Mouse (Mus musculus): ENCODE data around the gene Vamp3. TPM values are rescaled to one million over a fixed set of nuclear protein-coding genes. Genes with fewer than 3 reads are reported as not detected.
"Not testable (repeated sequence)": the region's sequence is repeated elsewhere in the genome, so short reads cannot be mapped to it uniquely, and the experiment has no call there.

Gene Vamp3
- polyA plus RNA-seq, 1 experiment from 2014 or later, result 131 TPM

DNA sequence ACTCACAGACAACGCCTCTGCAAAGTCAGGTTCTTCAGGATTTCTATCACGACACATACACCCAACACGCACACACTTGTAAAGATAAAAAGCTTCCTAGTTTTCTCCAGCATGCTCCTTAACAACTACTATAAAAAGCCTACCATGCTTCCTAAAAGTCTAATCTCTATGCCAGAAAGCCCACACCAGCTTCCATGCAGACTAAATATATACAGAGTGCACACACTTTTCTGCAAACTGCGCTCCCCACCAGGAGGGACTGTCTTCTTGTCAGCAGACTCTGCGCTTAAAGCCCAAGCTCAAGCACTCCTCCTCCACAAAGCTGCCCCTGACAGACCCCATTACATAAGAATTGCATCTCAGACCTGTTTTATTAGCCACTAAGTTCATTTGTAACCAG, 16.3 kb downstream of the Vamp3 start:
- Histone ChIP-seq H3K27me3 (ENCODE audit: control insufficient read depth, insufficient read depth, low read length) (no peaks in the 10 kb centered on the region), H3K4me1 (ENCODE audit: control insufficient read depth, insufficient read depth, low read length) (0 out of 2 replicates have a peak, but pooled peaks cover 11% of the 10 kb centered on the region), H3K9me3 (replicated peaks; ENCODE audit: control insufficient read depth, low read length) (no peaks in the 10 kb centered on the region), H3K36me3 (ENCODE audit: control insufficient read depth, insufficient read depth, low read length) (no peaks in the 10 kb centered on the region), H3K27ac (ENCODE audit: low read length) (no peak overlapping the region), H3K4me3 (replicated peaks; ENCODE audit: low read length) (no peak overlapping the region; the same call in 1 of the 2 replicates), H3K4me2 (ENCODE audit: low read depth, low read length) (no peak overlapping the region), H3K9ac (ENCODE audit: low read length) (no peak overlapping the region)
- WGBS, result 80% methylated on average over 5 of the region's 5 CpGs
- ATAC-seq (ENCODE audit: insufficient read depth, low FRiP score), result no peak

DNA sequence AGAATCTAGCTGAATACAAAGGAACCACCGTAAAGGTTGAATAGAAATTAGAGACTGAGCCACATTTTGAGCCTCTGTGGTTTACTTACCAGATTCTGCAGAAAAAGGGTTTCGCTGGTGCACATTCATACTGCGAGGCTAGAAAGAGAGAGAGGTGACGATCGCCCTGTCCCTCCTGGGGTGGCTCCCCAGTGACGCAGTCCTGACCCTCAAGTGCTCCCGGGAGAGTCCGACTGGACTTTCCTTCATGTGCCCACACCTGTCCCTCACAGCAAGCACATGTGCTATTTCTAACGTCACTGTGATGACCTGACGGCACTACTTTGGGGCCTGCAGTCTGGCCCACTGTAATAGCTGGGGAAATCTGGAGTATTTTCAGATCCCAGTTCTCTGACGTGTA, 20.0 kb downstream of the Vamp3 start:
- H3K27me3 ChIP-seq (ENCODE audit: control insufficient read depth, insufficient read depth, low read length), result no peaks in the 10 kb centered on the region
- no peak overlapping the region for H3K27ac ChIP-seq (ENCODE audit: low read length)
- no peak overlapping the region for H3K4me2 ChIP-seq (ENCODE audit: low read depth, low read length)
- 91% methylated on average over 11 of the region's 11 CpGs for WGBS
- H3K36me3 ChIP-seq (ENCODE audit: control insufficient read depth, insufficient read depth, low read length), result no peaks in the 10 kb centered on the region
- no peak overlapping the region for H3K4me3 ChIP-seq (replicated peaks; ENCODE audit: low read length)
- no peaks in the 10 kb centered on the region for H3K9me3 ChIP-seq (replicated peaks; ENCODE audit: control insufficient read depth, low read length)
- no peaks in the 10 kb centered on the region for H3K4me1 ChIP-seq (ENCODE audit: control insufficient read depth, insufficient read depth, low read length)
- ATAC-seq (ENCODE audit: insufficient read depth, low FRiP score), result no peak
- H3K9ac ChIP-seq (ENCODE audit: low read length), result no peak overlapping the region

DNA sequence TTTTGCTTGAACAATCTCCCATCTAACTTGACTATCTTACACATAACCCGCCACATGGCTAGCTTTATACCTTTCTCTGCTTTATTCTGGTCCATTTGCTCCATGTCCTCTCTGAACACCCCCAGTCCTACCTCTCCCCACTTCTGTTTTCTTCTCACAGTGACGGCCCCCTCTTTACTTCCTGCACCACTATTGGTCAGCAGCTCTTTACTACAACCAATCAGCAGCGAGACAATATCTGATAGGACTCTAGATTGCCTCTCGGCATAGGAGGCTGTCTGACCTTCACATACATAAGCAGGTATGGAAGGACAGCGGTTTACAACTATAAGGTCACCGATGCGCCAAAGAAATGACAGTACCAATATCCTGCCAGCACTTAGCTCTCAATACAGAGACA, 21.2 kb downstream of the Vamp3 start:
- Histone ChIP-seq H3K9ac (ENCODE audit: low read length) (no peak overlapping the region), H3K27me3 (ENCODE audit: control insufficient read depth, insufficient read depth, low read length) (no peaks in the 10 kb centered on the region), H3K9me3 (replicated peaks; ENCODE audit: control insufficient read depth, low read length) (no peaks in the 10 kb centered on the region), H3K36me3 (ENCODE audit: control insufficient read depth, insufficient read depth, low read length) (no peaks in the 10 kb centered on the region), H3K4me2 (ENCODE audit: low read depth, low read length) (no peak overlapping the region), H3K4me3 (replicated peaks; ENCODE audit: low read length) (no peak overlapping the region), H3K27ac (ENCODE audit: low read length) (no peak overlapping the region), H3K4me1 (ENCODE audit: control insufficient read depth, insufficient read depth, low read length) (no peaks in the 10 kb centered on the region)
- 88% methylated on average over 7 of the region's 7 CpGs for WGBS
- no peak for ATAC-seq (ENCODE audit: insufficient read depth, low FRiP score)

DNA sequence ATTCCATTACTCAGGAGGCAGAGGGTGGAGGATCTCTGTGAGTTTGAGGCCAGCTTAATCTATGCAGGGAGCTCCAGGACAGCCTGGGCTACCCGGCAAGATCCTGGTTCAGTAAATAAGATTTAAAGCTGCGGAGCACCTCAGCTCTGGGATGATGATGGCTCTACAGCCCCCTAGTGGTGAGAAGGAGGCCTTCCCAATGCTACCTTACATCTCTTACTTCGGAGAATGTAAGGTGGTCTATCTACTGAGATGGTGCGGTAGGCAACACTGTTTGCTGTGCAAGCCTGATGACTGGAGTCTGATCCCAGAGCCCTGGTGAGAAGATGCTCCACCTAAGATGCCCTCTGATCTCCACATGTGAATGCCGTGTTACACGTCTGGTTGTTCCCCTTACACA, 30.8 kb downstream of the Vamp3 start:
- Histone ChIP-seq H3K4me2 (ENCODE audit: low read depth, low read length) (no peak overlapping the region), H3K4me1 (ENCODE audit: control insufficient read depth, insufficient read depth, low read length) (no peaks in the 10 kb centered on the region), H3K9me3 (replicated peaks; ENCODE audit: control insufficient read depth, low read length) (no peaks in the 10 kb centered on the region), H3K27ac (ENCODE audit: low read length) (no peak overlapping the region), H3K36me3 (ENCODE audit: control insufficient read depth, insufficient read depth, low read length) (no peaks in the 10 kb centered on the region), H3K27me3 (ENCODE audit: control insufficient read depth, insufficient read depth, low read length) (no peaks in the 10 kb centered on the region), H3K4me3 (replicated peaks; ENCODE audit: low read length) (no peak overlapping the region), H3K9ac (ENCODE audit: low read length) (no peak overlapping the region)
- ATAC-seq (ENCODE audit: insufficient read depth, low FRiP score), result no peak
- WGBS, result 47% methylated on average over 6 of the region's 6 CpGs

- Histone ChIP-seq H3K4me3 (replicated peaks; ENCODE audit: low read length) (no peak overlapping the region), H3K4me2 (ENCODE audit: low read depth, low read length) (no peak overlapping the region), H3K27ac (ENCODE audit: low read length) (no peak overlapping the region), H3K9me3 (replicated peaks; ENCODE audit: control insufficient read depth, low read length) (no peaks in the 10 kb centered on the region), H3K9ac (ENCODE audit: low read length) (no peak overlapping the region), H3K27me3 (ENCODE audit: control insufficient read depth, insufficient read depth, low read length) (no peaks in the 10 kb centered on the region), H3K4me1 (ENCODE audit: control insufficient read depth, insufficient read depth, low read length) (no peaks in the 10 kb centered on the region), H3K36me3 (ENCODE audit: control insufficient read depth, insufficient read depth, low read length) (no peaks in the 10 kb centered on the region)
- WGBS, result 74% methylated on average over 9 of the region's 9 CpGs
- ATAC-seq (ENCODE audit: insufficient read depth, low FRiP score), result no peak
These were observed 33.6 kb downstream of the Vamp3 start for GRCm38 (mm10) chr4:151024152-151024551.

DNA sequence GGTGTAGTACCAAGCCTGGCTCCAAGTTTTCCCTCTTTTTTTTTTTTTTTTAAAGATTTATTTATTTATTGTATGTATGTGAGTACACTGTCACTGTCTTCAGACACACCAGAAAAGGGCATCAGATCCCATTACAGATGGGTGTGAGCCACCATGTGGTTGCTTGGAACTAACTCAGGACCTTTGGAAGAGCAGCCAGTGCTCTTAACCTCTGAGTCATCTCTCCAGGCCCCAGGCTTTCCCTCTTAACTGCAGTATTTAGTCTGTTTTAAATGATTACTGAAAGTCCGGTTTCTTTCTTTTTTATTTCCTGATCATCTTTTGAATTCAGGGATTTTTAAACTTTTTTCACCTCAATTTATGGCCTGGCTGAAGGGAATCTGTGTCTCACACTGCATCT, 40.4 kb downstream of the Vamp3 start:
- not testable (repeated sequence) for H3K4me3 ChIP-seq (replicated peaks; ENCODE audit: low read length); H3K9me3 ChIP-seq (replicated peaks; ENCODE audit: control insufficient read depth, low read length); ATAC-seq (ENCODE audit: insufficient read depth, low FRiP score); H3K4me1 ChIP-seq (ENCODE audit: control insufficient read depth, insufficient read depth, low read length); H3K36me3 ChIP-seq (ENCODE audit: control insufficient read depth, insufficient read depth, low read length); H3K27me3 ChIP-seq (ENCODE audit: control insufficient read depth, insufficient read depth, low read length); H3K4me2 ChIP-seq (ENCODE audit: low read depth, low read length); H3K27ac ChIP-seq (ENCODE audit: low read length); H3K9ac ChIP-seq (ENCODE audit: low read length)
- 91% methylated on average over 1 of the region's 1 CpGs for WGBS

DNA sequence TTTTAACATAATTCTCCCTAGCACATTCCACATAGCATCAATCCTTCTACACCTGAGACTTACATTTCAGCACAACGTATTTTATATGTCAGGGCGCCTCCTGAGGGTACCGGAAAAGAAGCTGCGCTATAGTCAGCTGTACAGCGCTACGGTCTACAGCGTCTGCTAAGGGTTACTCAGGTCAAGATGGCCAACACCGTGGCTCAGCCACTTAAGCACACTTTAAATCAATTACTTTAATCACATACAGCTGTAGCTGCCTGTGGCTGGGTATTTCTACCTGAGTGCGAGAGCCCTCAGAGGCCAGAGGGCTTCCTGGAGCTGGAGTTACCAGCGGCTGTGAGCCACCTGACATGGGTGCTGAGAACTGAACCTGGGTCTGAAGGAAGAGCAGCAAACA, 41.8 kb downstream of the Vamp3 start:
- no peak overlapping the region for H3K27ac ChIP-seq (ENCODE audit: low read length)
- 0 out of 2 replicates have a peak, but pooled peaks cover 7% of the 10 kb centered on the region for H3K36me3 ChIP-seq (ENCODE audit: control insufficient read depth, insufficient read depth, low read length)
- H3K4me3 ChIP-seq (replicated peaks; ENCODE audit: low read length), result no peak overlapping the region
- no peaks in the 10 kb centered on the region for H3K9me3 ChIP-seq (replicated peaks; ENCODE audit: control insufficient read depth, low read length)
- WGBS, result 83% methylated on average over 10 of the region's 10 CpGs
- H3K9ac ChIP-seq (ENCODE audit: low read length), result no peak overlapping the region
- H3K4me1 ChIP-seq (ENCODE audit: control insufficient read depth, insufficient read depth, low read length), result no peaks in the 10 kb centered on the region
- H3K4me2 ChIP-seq (ENCODE audit: low read depth, low read length), result no peak overlapping the region
- no peak for ATAC-seq (ENCODE audit: insufficient read depth, low FRiP score)
- H3K27me3 ChIP-seq (ENCODE audit: control insufficient read depth, insufficient read depth, low read length), result no peaks in the 10 kb centered on the region

- ATAC-seq (ENCODE audit: insufficient read depth, low FRiP score), result no peak
- no peaks in the 10 kb centered on the region for H3K9me3 ChIP-seq (replicated peaks; ENCODE audit: control insufficient read depth, low read length)
- H3K36me3 ChIP-seq (ENCODE audit: control insufficient read depth, insufficient read depth, low read length), result peaks cover 2% of the 10 kb centered on the region; the same call in 1 of the 2 replicates
- 88% methylated on average over 7 of the region's 7 CpGs for WGBS
- no peak overlapping the region for H3K4me3 ChIP-seq (replicated peaks; ENCODE audit: low read length)
- no peak overlapping the region for H3K9ac ChIP-seq (ENCODE audit: low read length)
- H3K27ac ChIP-seq (ENCODE audit: low read length), result no peak overlapping the region
- H3K4me2 ChIP-seq (ENCODE audit: low read depth, low read length), result no peak overlapping the region
- H3K27me3 ChIP-seq (ENCODE audit: control insufficient read depth, insufficient read depth, low read length), result no peaks in the 10 kb centered on the region
- no peaks in the 10 kb centered on the region for H3K4me1 ChIP-seq (ENCODE audit: control insufficient read depth, insufficient read depth, low read length)
These were observed 47.4 kb downstream of the Vamp3 start for GRCm38 (mm10) chr4:151010316-151010715.

DNA sequence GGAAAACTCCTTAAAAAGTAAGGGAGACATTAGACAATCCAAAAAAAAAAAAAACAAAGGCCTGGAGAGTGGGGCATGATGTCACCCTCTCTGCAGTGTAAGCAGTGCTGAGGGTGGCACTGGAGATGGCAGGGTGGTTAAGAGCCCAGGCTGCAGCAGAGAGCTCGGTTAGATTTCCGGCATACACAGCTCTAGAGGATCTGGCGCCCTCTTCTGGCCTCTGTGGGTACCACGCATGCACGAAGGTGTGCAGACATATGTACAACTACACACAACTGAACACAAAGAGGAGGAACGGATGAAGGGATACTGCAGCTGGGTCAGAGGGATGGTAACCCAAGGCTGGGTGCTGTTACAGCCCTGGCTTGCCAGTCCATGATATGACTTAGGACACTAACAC, 50.8 kb downstream of the Vamp3 start:
- ATAC-seq (ENCODE audit: insufficient read depth, low FRiP score), result no peak
- Histone ChIP-seq H3K9ac (ENCODE audit: low read length) (no peak overlapping the region), H3K4me1 (ENCODE audit: control insufficient read depth, insufficient read depth, low read length) (no peaks in the 10 kb centered on the region), H3K27me3 (ENCODE audit: control insufficient read depth, insufficient read depth, low read length) (no peaks in the 10 kb centered on the region), H3K4me3 (replicated peaks; ENCODE audit: low read length) (no peak overlapping the region), H3K27ac (ENCODE audit: low read length) (no peak overlapping the region), H3K4me2 (ENCODE audit: low read depth, low read length) (no peak overlapping the region), H3K36me3 (ENCODE audit: control insufficient read depth, insufficient read depth, low read length) (peaks cover 3% of the 10 kb centered on the region; the same call in 1 of the 2 replicates), H3K9me3 (replicated peaks; ENCODE audit: control insufficient read depth, low read length) (no peaks in the 10 kb centered on the region)
- 55% methylated on average over 6 of the region's 6 CpGs for WGBS

Measured in stomach, embryonic 16.5 days (tissue).